Mouse (Mus musculus): ENCODE measurements around the gene Pafah1b2. TPM values are rescaled to one million over a fixed set of nuclear protein-coding genes. Genes with fewer than 3 reads are reported as not detected.

The Pafah1b2 gene
- polyA plus RNA-seq (2015; fragmentation: Nextera tagmentation; extraction: Ambion mirVana): 174 and 175 TPM in 2 replicates

- peaks cover 53% of the 10 kb centered on the region for H3K4me1 ChIP-seq
- 2% methylated on average over 57 of the region's 78 CpGs for WGBS
- peak within 1 kb of the TSS; percentile 95 for H3K9ac ChIP-seq
Observed at GRCm38 (mm10) chr9:46012091-46013008, at the start of gene Pafah1b2, which contains the start of gene Sik3. Pafah1b2 (minus strand) TSS chr9:46012690. Sik3 (plus strand) TSS chr9:46012820.

GRCm38 (mm10) chr9:46061696-46062425, 49.4 kb upstream of the Pafah1b2 start:
- no peak overlapping the region for H3K27ac ChIP-seq
- no peak overlapping the region for H3K4me2 ChIP-seq
- WGBS: 65% methylated on average over 9 of the region's 9 CpGs

More at GRCm38 (mm10) chr9:46012091-46013008, at the start of gene Pafah1b2, which contains the start of gene Sik3:
- Histone ChIP-seq H3K27me3 (no peaks in the 10 kb centered on the region), H3K4me3 (peak within 1 kb of the TSS; percentile 99), H3K4me2 (peak within 1 kb of the TSS; percentile 71), H3K36me3 (no peaks in the 10 kb centered on the region), H3K9me3 (no peaks in the 10 kb centered on the region), H3K27ac (peak within 1 kb of the TSS; percentile 95)
- peak; percentile 90 for ATAC-seq (ENCODE audit: borderline replicate concordance, extremely low read depth, low FRiP score, low TSS enrichment)

GRCm38 (mm10) chr9:46060249-46060648, 47.8 kb upstream of the Pafah1b2 start:
- 69% methylated on average over 2 of the region's 2 CpGs for WGBS
- H3K9me3 ChIP-seq: no peaks in the 10 kb centered on the region
- no peak overlapping the region for H3K27ac ChIP-seq
- no peaks in the 10 kb centered on the region for H3K36me3 ChIP-seq
- H3K27me3 ChIP-seq: no peaks in the 10 kb centered on the region
- ATAC-seq (ENCODE audit: borderline replicate concordance, extremely low read depth, low FRiP score, low TSS enrichment): no peak
- H3K4me2 ChIP-seq: no peak overlapping the region
- H3K4me3 ChIP-seq: no peak overlapping the region
- H3K4me1 ChIP-seq: peaks cover 7% of the 10 kb centered on the region; the same call in 1 of the 2 replicates
- no peak overlapping the region for H3K9ac ChIP-seq

More at GRCm38 (mm10) chr9:46061696-46062425, 49.4 kb upstream of the Pafah1b2 start:
- Histone ChIP-seq H3K4me3 (no peak overlapping the region), H3K36me3 (no peaks in the 10 kb centered on the region), H3K4me1 (no peaks in the 10 kb centered on the region), H3K9me3 (no peaks in the 10 kb centered on the region), H3K9ac (no peak overlapping the region), H3K27me3 (no peaks in the 10 kb centered on the region)
- ATAC-seq (ENCODE audit: borderline replicate concordance, extremely low read depth, low FRiP score, low TSS enrichment): no peak

- no peaks in the 10 kb centered on the region for H3K36me3 ChIP-seq
- H3K9ac ChIP-seq: no peak overlapping the region
- ATAC-seq (ENCODE audit: borderline replicate concordance, extremely low read depth, low FRiP score, low TSS enrichment): no peak
- no peak overlapping the region for H3K4me3 ChIP-seq
- no peak overlapping the region for H3K27ac ChIP-seq
- no peaks in the 10 kb centered on the region for H3K27me3 ChIP-seq
- 74% methylated on average over 3 of the region's 3 CpGs for WGBS
- H3K4me1 ChIP-seq: peaks cover 14% of the 10 kb centered on the region
- H3K9me3 ChIP-seq: no peaks in the 10 kb centered on the region
- H3K4me2 ChIP-seq: no peak overlapping the region
Observed at GRCm38 (mm10) chr9:46058065-46058464, 45.6 kb upstream of the Pafah1b2 start.

- Histone ChIP-seq H3K27ac (no peak overlapping the region), H3K9me3 (no peaks in the 10 kb centered on the region), H3K36me3 (no peaks in the 10 kb centered on the region), H3K4me2 (no peak overlapping the region), H3K9ac (no peak overlapping the region), H3K4me1 (peaks cover 20% of the 10 kb centered on the region), H3K27me3 (no peaks in the 10 kb centered on the region), H3K4me3 (no peak overlapping the region)
- 87% methylated on average over 9 of the region's 9 CpGs for WGBS
- no peak for ATAC-seq (ENCODE audit: borderline replicate concordance, extremely low read depth, low FRiP score, low TSS enrichment)
Observed at GRCm38 (mm10) chr9:46053014-46053666, 40.6 kb upstream of the Pafah1b2 start.

GRCm38 (mm10) chr9:46050203-46050602, 37.7 kb upstream of the Pafah1b2 start:
- Histone ChIP-seq H3K4me2 (no peak overlapping the region), H3K4me3 (no peak overlapping the region), H3K9me3 (no peaks in the 10 kb centered on the region), H3K4me1 (peaks cover 13% of the 10 kb centered on the region; the same call in 1 of the 2 replicates), H3K36me3 (no peaks in the 10 kb centered on the region), H3K27me3 (no peaks in the 10 kb centered on the region), H3K9ac (no peak overlapping the region), H3K27ac (no peak overlapping the region)
- WGBS: 81% methylated on average over 8 of the region's 8 CpGs
- no peak for ATAC-seq (ENCODE audit: borderline replicate concordance, extremely low read depth, low FRiP score, low TSS enrichment)

GRCm38 (mm10) chr9:46049525-46049924, 37.0 kb upstream of the Pafah1b2 start:
- no peak overlapping the region for H3K27ac ChIP-seq

GRCm38 (mm10) chr9:46046724-46047517, 34.4 kb upstream of the Pafah1b2 start:
- WGBS: 81% methylated on average over 11 of the region's 11 CpGs
- Histone ChIP-seq H3K27ac (no peak overlapping the region), H3K4me2 (no peak overlapping the region), H3K4me3 (no peak overlapping the region), H3K27me3 (no peaks in the 10 kb centered on the region), H3K9me3 (no peaks in the 10 kb centered on the region), H3K9ac (no peak overlapping the region), H3K36me3 (no peaks in the 10 kb centered on the region), H3K4me1 (0 out of 2 replicates have a peak, but pooled peaks cover 6% of the 10 kb centered on the region)
- no peak for ATAC-seq (ENCODE audit: borderline replicate concordance, extremely low read depth, low FRiP score, low TSS enrichment)

More at GRCm38 (mm10) chr9:46049525-46049924, 37.0 kb upstream of the Pafah1b2 start:
- H3K4me1 ChIP-seq: peaks cover 9% of the 10 kb centered on the region; the same call in 1 of the 2 replicates
- 53% methylated on average over 7 of the region's 7 CpGs for WGBS
- H3K27me3 ChIP-seq: no peaks in the 10 kb centered on the region
- no peak overlapping the region for H3K4me3 ChIP-seq
- H3K36me3 ChIP-seq: no peaks in the 10 kb centered on the region
- H3K4me2 ChIP-seq: no peak overlapping the region
- no peak for ATAC-seq (ENCODE audit: borderline replicate concordance, extremely low read depth, low FRiP score, low TSS enrichment)
- H3K9me3 ChIP-seq: no peaks in the 10 kb centered on the region
- H3K9ac ChIP-seq: no peak overlapping the region

GRCm38 (mm10) chr9:46043626-46044025, 31.1 kb upstream of the Pafah1b2 start:
- 89% methylated on average over 8 of the region's 8 CpGs for WGBS
- no peaks in the 10 kb centered on the region for H3K9me3 ChIP-seq
- H3K4me3 ChIP-seq: no peak overlapping the region
- no peak overlapping the region for H3K9ac ChIP-seq
- H3K27ac ChIP-seq: no peak overlapping the region
- H3K27me3 ChIP-seq: no peaks in the 10 kb centered on the region
- H3K4me1 ChIP-seq: 0 out of 2 replicates have a peak, but pooled peaks cover 1% of the 10 kb centered on the region
- peaks cover 4% of the 10 kb centered on the region; the same call in 1 of the 2 replicates for H3K36me3 ChIP-seq
- no peak for ATAC-seq (ENCODE audit: borderline replicate concordance, extremely low read depth, low FRiP score, low TSS enrichment)
- H3K4me2 ChIP-seq: no peak overlapping the region

GRCm38 (mm10) chr9:46042387-46042786, 29.9 kb upstream of the Pafah1b2 start:
- ATAC-seq (ENCODE audit: borderline replicate concordance, extremely low read depth, low FRiP score, low TSS enrichment): no peak
- Histone ChIP-seq H3K9me3 (no peaks in the 10 kb centered on the region), H3K4me3 (no peak overlapping the region), H3K9ac (no peak overlapping the region), H3K4me1 (no peaks in the 10 kb centered on the region), H3K27ac (no peak overlapping the region), H3K36me3 (peaks cover 4% of the 10 kb centered on the region; the same call in 1 of the 2 replicates), H3K4me2 (no peak overlapping the region), H3K27me3 (no peaks in the 10 kb centered on the region)
- WGBS: 70% methylated on average over 3 of the region's 3 CpGs

- H3K9ac ChIP-seq: no peak overlapping the region
- H3K36me3 ChIP-seq: peaks cover 4% of the 10 kb centered on the region; the same call in 1 of the 2 replicates
- no peaks in the 10 kb centered on the region for H3K27me3 ChIP-seq
- H3K4me3 ChIP-seq: no peak overlapping the region
- ATAC-seq (ENCODE audit: borderline replicate concordance, extremely low read depth, low FRiP score, low TSS enrichment): no peak
- H3K9me3 ChIP-seq: no peaks in the 10 kb centered on the region
- H3K4me2 ChIP-seq: no peak overlapping the region
- no peaks in the 10 kb centered on the region for H3K4me1 ChIP-seq
- WGBS: 78% methylated on average over 2 of the region's 2 CpGs
- H3K27ac ChIP-seq: no peak overlapping the region
Observed at GRCm38 (mm10) chr9:46041186-46041585, 28.7 kb upstream of the Pafah1b2 start.

Measured in lung, embryonic 15.5 days (tissue).